In genomic region chr5:135007802-135008571, GRCm38 (mm10) we compare ENCODE assay signal across 8 mouse cellular contexts. TPM values are rescaled to one million over a fixed set of nuclear protein-coding genes. Genes with fewer than 3 reads are reported as not detected.
A peak's percentile ranks its signal among the peaks of the same experiment; 100 is the strongest.
DNase-seq lines count a peak whose midpoint lies in the region; ATAC-seq and TF ChIP-seq lines count a peak whose summit lies in the region.

No protein-coding gene starts in this region.

- no peak for TF ChIP-seq POLR2A in MEL (IDR thresholded peaks at IDR 0.05; ENCODE audit: control insufficient read depth in 1 of 2, insufficient read depth in 1 of 2, low read depth in 1 of 2, low read length in 2 of 2, poor library complexity in 1 of 2)

- TF ChIP-seq CTCF in MEL (IDR thresholded peaks at IDR 0.05 in 2 of 3, conservative IDR thresholded peaks at IDR 0.05 in 1 of 3; ENCODE audit: control insufficient read depth in 1 of 3, insufficient read depth in 1 of 3, low read depth in 2 of 3, low read length in 3 of 3, poor library complexity in 1 of 3, severe bottlenecking in 1 of 3): peak; percentile 34 to 53 (median 36); a peak in 5 of 6 replicates
- TF ChIP-seq CTCF in forebrain, postnatal 0 days (IDR thresholded peaks at IDR 0.05; ENCODE audit: low read depth): peak; percentile 25

- peaks cover 5% of the 10 kb centered on the region; the same call in 1 of the 2 replicates for H3K79me2 ChIP-seq in MEL (ENCODE audit: control insufficient read depth, insufficient read depth, low read length, poor library complexity)

- peaks cover 2 to 14% of the 10 kb centered on the region in 2 experiments; a peak in 3 of 4 replicates for H3K4me1 ChIP-seq in MEL (ENCODE audit: control insufficient read depth in 1 of 2, insufficient read depth in 2 of 2, low read length in 2 of 2)
- 0 out of 2 replicates have a peak, but pooled peaks cover 8% of the 10 kb centered on the region for H3K4me1 ChIP-seq in forebrain, postnatal 0 days (ENCODE audit: insufficient read depth)
- peaks cover 29% of the 10 kb centered on the region for H3K4me1 ChIP-seq in limb, embryonic 12.5 days (replicated peaks)
- H3K4me1 ChIP-seq in midbrain, embryonic 15.5 days: peaks cover 37% of the 10 kb centered on the region

- peak overlapping the region; percentile 61 to 80 for H3K4me3 ChIP-seq in MEL (ENCODE audit: control insufficient read depth in 1 of 2, insufficient read depth in 1 of 2, low read depth in 2 of 2, low read length in 2 of 2)
- H3K4me3 ChIP-seq in forebrain, postnatal 0 days (ENCODE audit: low read depth, low read length): peak overlapping the region; percentile 64
- H3K4me3 ChIP-seq in limb, embryonic 12.5 days (replicated peaks): peak overlapping the region; percentile 56
- peak overlapping the region; percentile 75 for H3K4me3 ChIP-seq in midbrain, embryonic 15.5 days

- TF ChIP-seq RAD21 in MEL (IDR thresholded peaks at IDR 0.05; ENCODE audit: low read depth, low read length): no peak

- TF ChIP-seq EP300 in MEL (IDR thresholded peaks at IDR 0.05; ENCODE audit: low read depth in 1 of 2, low read length in 2 of 2): no peak

- peak overlapping the region; percentile 83 for H3K9ac ChIP-seq in MEL (ENCODE audit: control insufficient read depth, low read depth, low read length, poor library complexity, severe bottlenecking)
- peak overlapping the region; percentile 68 for H3K9ac ChIP-seq in forebrain, postnatal 0 days
- peak overlapping the region; percentile 52 for H3K9ac ChIP-seq in limb, embryonic 12.5 days (replicated peaks)
- peak overlapping the region; percentile 63 for H3K9ac ChIP-seq in midbrain, embryonic 15.5 days

- peaks cover 6 to 8% of the 10 kb centered on the region in 2 experiments; a peak in 3 of 4 replicates for H3K27me3 ChIP-seq in MEL (ENCODE audit: control insufficient read depth in 1 of 2, insufficient read depth in 2 of 2, low read length in 2 of 2)
- H3K27me3 ChIP-seq in forebrain, postnatal 0 days (ENCODE audit: insufficient read depth, low read length): no peaks in the 10 kb centered on the region
- peaks cover 17% of the 10 kb centered on the region for H3K27me3 ChIP-seq in limb, embryonic 12.5 days
- no peaks in the 10 kb centered on the region for H3K27me3 ChIP-seq in midbrain, embryonic 15.5 days (replicated peaks)

- ATAC-seq in forebrain, postnatal 0 days: no peak
- no peak for ATAC-seq in limb, embryonic 12.5 days (ENCODE audit: insufficient number of reproducible peaks, insufficient read depth, low FRiP score, low TSS enrichment, low read depth)
- no peak for ATAC-seq in midbrain, embryonic 15.5 days (replicated peaks)

- H3K27ac ChIP-seq in MEL (ENCODE audit: control insufficient read depth, low read depth, low read length): peak overlapping the region; percentile 74
- peak overlapping the region; percentile 98 for H3K27ac ChIP-seq in forebrain, postnatal 0 days (ENCODE audit: low read depth, low read length)
- H3K27ac ChIP-seq in limb, embryonic 12.5 days: peak overlapping the region; percentile 94
- H3K27ac ChIP-seq in midbrain, embryonic 15.5 days: peak overlapping the region; percentile 99

- H3K4me2 ChIP-seq in forebrain, postnatal 0 days (ENCODE audit: low read depth): peak overlapping the region; percentile 65
- peak overlapping the region; percentile 65 for H3K4me2 ChIP-seq in limb, embryonic 12.5 days
- peak overlapping the region; percentile 86 for H3K4me2 ChIP-seq in midbrain, embryonic 15.5 days

- peaks cover 0 to 3% of the 10 kb centered on the region in 2 experiments; a peak in 2 of 4 replicates for H3K36me3 ChIP-seq in MEL (ENCODE audit: control insufficient read depth in 1 of 2, insufficient read depth in 2 of 2, low read length in 2 of 2)
- H3K36me3 ChIP-seq in forebrain, postnatal 0 days (ENCODE audit: insufficient read depth): no peaks in the 10 kb centered on the region
- no peaks in the 10 kb centered on the region for H3K36me3 ChIP-seq in limb, embryonic 12.5 days
- H3K36me3 ChIP-seq in midbrain, embryonic 15.5 days (replicated peaks): no peaks in the 10 kb centered on the region

- WGBS in forebrain, postnatal 0 days: 32% methylated on average over 16 of the region's 16 CpGs
- 31% methylated on average over 16 of the region's 16 CpGs for WGBS in limb, embryonic 12.5 days
- 32% methylated on average over 16 of the region's 16 CpGs for WGBS in midbrain, embryonic 15.5 days

- DNase-seq in kidney, adult 11 months: peak; percentile 62
- DNase-seq in kidney, postnatal 4 days: no peak
- no peak for DNase-seq in MEL (ENCODE audit: low read depth, low spot score)
- DNase-seq in forebrain, postnatal 0 days: no peak
- no peak for DNase-seq in urinary bladder, postnatal 10 days (ENCODE audit: low spot score)
- DNase-seq in retina, postnatal 1 day: no peak

- no peaks in the 10 kb centered on the region for H3K9me3 ChIP-seq in MEL (replicated peaks; ENCODE audit: insufficient read depth, low read length)
- no peaks in the 10 kb centered on the region for H3K9me3 ChIP-seq in forebrain, postnatal 0 days (ENCODE audit: low read length)
- no peaks in the 10 kb centered on the region for H3K9me3 ChIP-seq in limb, embryonic 12.5 days
- no peaks in the 10 kb centered on the region for H3K9me3 ChIP-seq in midbrain, embryonic 15.5 days

TF ChIP-seq in MEL, 35 proteins besides CTCF, POLR2A, EP300 and RAD21:
- TF ChIP-seq SMC3 (IDR thresholded peaks at IDR 0.05; ENCODE audit: low read depth, low read length) (peak; percentile 27), GABPA (IDR thresholded peaks at IDR 0.05; ENCODE audit: low read depth, low read length) (no peak)
TF ChIP-seq in MEL: peak in this region for 1.

RNA-seq across cellular contexts. Expression of gene Abhd11, which starts 1.0 kb away (rescaled TPM):
- total RNA-seq in MEL (2012; rRNA removed): 43.0 and 55.9 TPM in 2 replicates
- 10 to 100 TPM in 1 of 2 experiments, not detected in 1; 51.7 TPM for polyA plus RNA-seq in MEL (2012; ENCODE audit: insufficient read depth in 1 of 2, insufficient read length in 2 of 2, low read depth in 1 of 2, low replicate concordance in 2 of 2, missing spikeins in 1 of 2)
- total RNA-seq in forebrain, postnatal 0 days (2014; rRNA removed): 46.3 and 61.1 TPM in 2 replicates
- 86.7 and 91.4 TPM in 2 replicates for polyA plus RNA-seq in forebrain, postnatal 0 days (2015; fragmentation: Nextera tagmentation; extraction: Ambion mirVana)
- polyA plus RNA-seq in limb, embryonic 12.5 days (2016; fragmentation: Nextera tagmentation; extraction: Ambion mirVana): 32.6 and 36.7 TPM in 2 replicates
- polyA plus RNA-seq in midbrain, embryonic 15.5 days (2015; fragmentation: Nextera tagmentation; extraction: Ambion mirVana): 68.4 and 70.1 TPM in 2 replicates

RNA-seq across cellular contexts. Expression of gene Stx1a, which starts 15.3 kb away (rescaled TPM):
- 3.2 and 3.3 TPM in 2 replicates for total RNA-seq in MEL (2012; rRNA removed)
- polyA plus RNA-seq in MEL (2012; ENCODE audit: insufficient read depth in 1 of 2, insufficient read length in 2 of 2, low read depth in 1 of 2, low replicate concordance in 2 of 2, missing spikeins in 1 of 2): 1 to 10 TPM in 1 of 2 experiments, not detected in 1; 6.0 TPM
- total RNA-seq in forebrain, postnatal 0 days (2014; rRNA removed): 152 and 167 TPM in 2 replicates
- 143 and 171 TPM in 2 replicates for polyA plus RNA-seq in forebrain, postnatal 0 days (2015; fragmentation: Nextera tagmentation; extraction: Ambion mirVana)
- 9.7 and 10.8 TPM in 2 replicates for polyA plus RNA-seq in limb, embryonic 12.5 days (2016; fragmentation: Nextera tagmentation; extraction: Ambion mirVana)
- 156 and 157 TPM in 2 replicates for polyA plus RNA-seq in midbrain, embryonic 15.5 days (2015; fragmentation: Nextera tagmentation; extraction: Ambion mirVana)

RNA-seq across cellular contexts. Expression of gene Cldn3, which starts 22.0 kb away (rescaled TPM):
- not detected in 2 replicates for total RNA-seq in MEL (2012; rRNA removed)
- polyA plus RNA-seq in MEL (2012; ENCODE audit: insufficient read depth in 1 of 2, insufficient read length in 2 of 2, low read depth in 1 of 2, low replicate concordance in 2 of 2, missing spikeins in 1 of 2): 1 to 10 TPM in 1 of 2 experiments, not detected in 1; 1.1 TPM
- 5.5 and 8.8 TPM in 2 replicates for total RNA-seq in forebrain, postnatal 0 days (2014; rRNA removed)
- 10.6 and 10.9 TPM in 2 replicates for polyA plus RNA-seq in forebrain, postnatal 0 days (2015; fragmentation: Nextera tagmentation; extraction: Ambion mirVana)
- 4.7 and 5.8 TPM in 2 replicates for polyA plus RNA-seq in limb, embryonic 12.5 days (2016; fragmentation: Nextera tagmentation; extraction: Ambion mirVana)
- polyA plus RNA-seq in midbrain, embryonic 15.5 days (2015; fragmentation: Nextera tagmentation; extraction: Ambion mirVana): 2.1 and 3.0 TPM in 2 replicates

RNA-seq across cellular contexts. Expression of gene Dnajc30, which starts 56.0 kb away (rescaled TPM):
- total RNA-seq in MEL (2012; rRNA removed): 6.5 and 7.4 TPM in 2 replicates
- polyA plus RNA-seq in MEL (2012; ENCODE audit: insufficient read depth in 1 of 2, insufficient read length in 2 of 2, low read depth in 1 of 2, low replicate concordance in 2 of 2, missing spikeins in 1 of 2): 10 to 100 TPM in 1 of 2 experiments, not detected in 1; 15.6 TPM
- total RNA-seq in forebrain, postnatal 0 days (2014; rRNA removed): 11.8 and 14.6 TPM in 2 replicates
- polyA plus RNA-seq in forebrain, postnatal 0 days (2015; fragmentation: Nextera tagmentation; extraction: Ambion mirVana): 50.1 and 52.3 TPM in 2 replicates
- 31.1 and 31.3 TPM in 2 replicates for polyA plus RNA-seq in limb, embryonic 12.5 days (2016; fragmentation: Nextera tagmentation; extraction: Ambion mirVana)
- 43.4 and 47.8 TPM in 2 replicates for polyA plus RNA-seq in midbrain, embryonic 15.5 days (2015; fragmentation: Nextera tagmentation; extraction: Ambion mirVana)

RNA-seq across cellular contexts. Expression of gene Bud23, which starts 56.8 kb away (rescaled TPM):
- 87.5 and 101 TPM in 2 replicates for total RNA-seq in MEL (2012; rRNA removed)
- 100 to 1,000 TPM in 1 of 2 experiments, not detected in 1; 222 TPM for polyA plus RNA-seq in MEL (2012; ENCODE audit: insufficient read depth in 1 of 2, insufficient read length in 2 of 2, low read depth in 1 of 2, low replicate concordance in 2 of 2, missing spikeins in 1 of 2)
- total RNA-seq in forebrain, postnatal 0 days (2014; rRNA removed): 72.1 and 92.3 TPM in 2 replicates
- polyA plus RNA-seq in forebrain, postnatal 0 days (2015; fragmentation: Nextera tagmentation; extraction: Ambion mirVana): 68.0 and 69.6 TPM in 2 replicates
- 150 and 151 TPM in 2 replicates for polyA plus RNA-seq in limb, embryonic 12.5 days (2016; fragmentation: Nextera tagmentation; extraction: Ambion mirVana)
- 78.1 and 82.5 TPM in 2 replicates for polyA plus RNA-seq in midbrain, embryonic 15.5 days (2015; fragmentation: Nextera tagmentation; extraction: Ambion mirVana)

Comparison
In these comparisons a context has a peak if more than half of its experiments do, and no peak if none do; other contexts are left out.
1. RNA of gene Stx1a, which starts 15.3 kb away (polyA plus RNA-seq): 143 to 171 TPM in forebrain, postnatal 0 days and 156 to 157 TPM in midbrain, embryonic 15.5 days; 9.7 to 10.8 TPM in limb, embryonic 12.5 days and 6.0 TPM in MEL; every median in the first group is over 10 times any median in the second.
2. Peak in every context shown above with its lines, with median percentiles within 50 percentile points of each other: H3K27ac ChIP-seq, H3K4me3 ChIP-seq, H3K9ac ChIP-seq and H3K4me2 ChIP-seq.